Mouse (Mus musculus): ENCODE results near the gene Map1a.

GRCm38 (mm10) chr2:121294182-121294581 is 4.8 kb downstream of the Map1a start:
- TF ChIP-seq GABPA (IDR thresholded peaks at IDR 0.05; ENCODE audit: low read depth, low read length) (no peak), POLR2A (IDR thresholded peaks at IDR 0.05; ENCODE audit: control insufficient read depth in 1 of 2, insufficient read depth in 1 of 2, low read depth in 1 of 2, low read length in 2 of 2, poor library complexity in 1 of 2) (no peak), RAD21 (IDR thresholded peaks at IDR 0.05; ENCODE audit: low read depth, low read length) (no peak), POLR2AphosphoS2 (IDR thresholded peaks at IDR 0.05; ENCODE audit: low read length) (no peak), CTCF (IDR thresholded peaks at IDR 0.05 in 2 of 3, conservative IDR thresholded peaks at IDR 0.05 in 1 of 3; ENCODE audit: control insufficient read depth in 1 of 3, insufficient read depth in 1 of 3, low read depth in 2 of 3, low read length in 3 of 3, poor library complexity in 1 of 3, severe bottlenecking in 1 of 3) (no peak), EP300 (IDR thresholded peaks at IDR 0.05; ENCODE audit: low read depth in 1 of 2, low read length in 2 of 2) (no peak), TCF12 (IDR thresholded peaks at IDR 0.05; ENCODE audit: low read depth, low read length) (no peak), GATA1 (IDR thresholded peaks at IDR 0.05; ENCODE audit: low read depth, low read length) (no peak), MYC (IDR thresholded peaks at IDR 0.05; ENCODE audit: low read depth, low read length) (no peak), ZC3H11A (IDR thresholded peaks at IDR 0.05; ENCODE audit: low read depth, low read length) (no peak)
